Mouse (Mus musculus) lung, adult 2 months (tissue): ENCODE measurements at regions not wholly inside any gene's neighbourhood (a gene's known extent, or its start where the extent isn't known, plus 50 kb on each side); places are given as distances from the start of the nearest gene placed in this dataset.
A peak's percentile ranks its signal among the peaks of the same experiment; 100 is the strongest.

Experiments
- DNase-seq: peaks from one replicate; pipeline ENCODE4 v3.0.0; 2022
- H3K4me1 ChIP-seq: fragments of 200-500 bp; 2 replicates; pipeline ENCODE4 v1.6.1; 2011; ENCODE audit warnings: low read length; ENCODE audit not compliant: control insufficient read depth, insufficient read depth
- H3K4me3 ChIP-seq: fragments of 200-500 bp; replicated peaks from 2 replicates; pipeline ENCODE3; 2011; ENCODE audit warnings: low read depth, mild to moderate bottlenecking, control low read depth, low read length; ENCODE audit errors: extremely low read depth
- CTCF ChIP-seq: fragments of 200-500 bp; IDR thresholded peaks from 2 replicates; pipeline ENCODE4 v1.5.1; 2011; ENCODE audit warnings: mild to moderate bottlenecking, low read length, control low read depth; ENCODE audit not compliant: insufficient read depth
- POLR2A ChIP-seq: fragments of 200-500 bp; IDR thresholded peaks from 2 replicates; pipeline ENCODE4 v1.6.1; 2011; ENCODE audit warnings: low read depth, mild to moderate bottlenecking, control low read depth, low read length, borderline replicate concordance; ENCODE audit errors: extremely low read depth
- WGBS: fragments of 180-500 bp; shearing (Covaris S2); methylation state at CpG from one replicate; pipeline ENCODE4 v1.1.7; 2018; 5-methylcytosine and 5-hydroxymethylcytosine counted together

DNA sequence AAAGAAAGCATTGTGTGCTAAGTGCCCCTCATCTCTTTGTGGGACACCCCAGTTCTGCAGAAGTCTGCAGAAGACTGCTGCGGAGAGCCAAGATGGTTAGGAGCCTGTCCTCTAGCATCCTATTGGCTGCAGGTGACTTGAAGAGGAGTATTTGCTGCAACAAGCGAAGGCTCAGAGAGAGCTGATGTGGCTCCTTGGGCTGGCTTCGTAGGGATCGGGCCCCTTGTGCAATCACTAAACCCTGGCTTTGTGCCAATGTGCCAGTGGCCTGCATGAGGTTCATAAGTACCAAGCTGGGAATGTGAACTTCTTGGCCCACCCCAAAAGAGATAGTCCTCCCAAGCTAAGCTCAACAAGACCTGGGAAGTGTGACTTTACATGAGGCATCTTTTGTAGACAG is 174.9 kb downstream of the Zfp36l1 start:
- TF ChIP-seq CTCF = no peak
- 64% methylated on average over 4 of the region's 4 CpGs for WGBS
- peak; percentile 52 for DNase-seq
- Histone ChIP-seq H3K4me3 (no peak overlapping the region), H3K4me1 (peaks cover 9% of the 10 kb centered on the region)

DNA sequence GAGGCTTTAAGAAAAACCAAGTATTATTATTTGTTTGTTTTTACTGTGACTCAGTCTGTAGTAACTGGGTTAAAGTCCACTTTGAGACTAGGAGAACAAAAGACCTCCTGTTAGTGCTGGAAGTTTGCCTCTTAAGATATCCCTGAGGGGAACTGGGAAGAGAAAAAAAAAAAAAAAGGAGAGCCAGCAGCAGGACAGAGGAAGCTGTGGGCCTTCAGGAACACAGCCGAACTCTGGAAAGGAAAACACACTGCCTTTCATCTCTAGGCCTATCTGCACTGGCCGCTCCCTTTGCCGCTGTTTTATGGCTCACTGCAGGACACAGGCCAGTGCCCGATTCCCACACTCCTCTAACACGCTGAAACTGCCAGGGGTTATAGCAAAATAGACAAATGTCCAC is 176.1 kb downstream of the Zfp36l1 start:
- 27% methylated on average over 5 of the region's 5 CpGs for WGBS
- peaks cover 6% of the 10 kb centered on the region for H3K4me1 ChIP-seq
- no peak for TF ChIP-seq CTCF
- H3K4me3 ChIP-seq = no peak overlapping the region
- no peak for DNase-seq

DNA sequence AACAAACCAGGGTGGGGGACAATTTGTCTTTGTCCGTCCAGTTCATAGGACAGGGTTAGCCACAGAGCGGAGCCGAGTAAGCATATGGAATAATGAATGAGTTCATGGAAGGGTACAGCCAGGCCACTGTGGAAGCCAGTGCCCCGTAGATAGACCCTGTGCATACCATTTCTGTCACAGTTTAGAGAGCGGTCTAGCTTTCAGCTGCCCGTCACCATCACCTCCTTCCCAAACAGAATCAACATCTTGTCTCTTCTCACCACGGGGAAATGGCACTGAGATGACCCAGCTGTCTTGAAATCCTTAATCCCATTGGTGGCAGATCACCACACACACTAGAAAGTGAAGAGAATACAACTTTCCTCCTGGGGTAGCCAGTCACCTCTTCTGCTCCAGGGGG is 178.7 kb downstream of the Zfp36l1 start:
- TF ChIP-seq CTCF (no peak), POLR2A (no peak)

DNA sequence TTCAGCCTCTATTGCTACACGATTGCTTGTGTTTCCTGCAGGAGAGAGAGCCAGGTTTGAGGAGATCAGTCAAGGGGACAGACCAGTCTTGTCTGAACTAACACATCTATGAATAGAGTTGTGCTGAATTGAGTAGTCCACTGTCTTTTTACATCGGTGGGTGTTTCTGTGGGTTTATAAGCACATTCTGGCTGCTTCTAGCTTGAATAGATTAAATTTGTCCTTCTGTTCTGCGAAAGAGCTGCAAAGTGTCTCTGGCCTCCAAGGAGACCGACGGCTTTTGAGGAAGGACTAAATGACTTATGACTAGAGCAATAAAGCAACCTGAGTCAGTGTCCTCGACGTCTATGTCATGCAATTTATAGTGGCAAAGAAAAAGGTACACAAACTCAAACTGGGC is 179.9 kb downstream of the Zfp36l1 start:
- 71% methylated on average over 7 of the region's 7 CpGs for WGBS
- H3K4me3 ChIP-seq = no peak overlapping the region
- TF ChIP-seq CTCF = no peak
- TF ChIP-seq POLR2A = no peak
- no peak for DNase-seq
- H3K4me1 ChIP-seq = peaks cover 10% of the 10 kb centered on the region

More for the DNA sequence above, 178.7 kb downstream of the Zfp36l1 start:
- H3K4me3 ChIP-seq = no peak overlapping the region
- 72% methylated on average over 7 of the region's 7 CpGs for WGBS
- H3K4me1 ChIP-seq = peaks cover 6% of the 10 kb centered on the region
- no peak for DNase-seq

DNA sequence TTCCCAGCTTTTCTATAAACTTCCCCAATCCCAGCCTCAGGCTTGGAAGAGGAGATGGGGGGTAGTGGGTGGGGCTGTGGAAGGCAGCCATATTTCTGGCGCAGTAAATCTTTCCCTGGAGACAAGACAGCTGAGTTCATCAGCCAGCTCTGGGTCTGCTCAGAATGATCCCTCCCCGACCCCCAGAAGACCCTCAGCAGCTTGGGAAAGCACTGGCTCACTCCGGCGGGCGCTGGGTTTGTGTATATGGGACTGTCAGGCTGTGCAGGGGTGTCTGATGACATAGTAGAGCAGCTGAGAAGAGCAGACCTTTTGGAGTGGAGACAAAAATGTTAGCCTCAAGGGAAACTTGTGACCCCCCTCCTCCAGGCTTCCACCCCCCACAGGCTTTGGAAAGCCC is 181.4 kb downstream of the Zfp36l1 start:
- 58% methylated on average over 5 of the region's 5 CpGs for WGBS
- peaks cover 5% of the 10 kb centered on the region; the same call in 1 of the 2 replicates for H3K4me1 ChIP-seq
- DNase-seq = no peak
- H3K4me3 ChIP-seq = no peak overlapping the region
- no peak for TF ChIP-seq CTCF
- TF ChIP-seq POLR2A = no peak

DNA sequence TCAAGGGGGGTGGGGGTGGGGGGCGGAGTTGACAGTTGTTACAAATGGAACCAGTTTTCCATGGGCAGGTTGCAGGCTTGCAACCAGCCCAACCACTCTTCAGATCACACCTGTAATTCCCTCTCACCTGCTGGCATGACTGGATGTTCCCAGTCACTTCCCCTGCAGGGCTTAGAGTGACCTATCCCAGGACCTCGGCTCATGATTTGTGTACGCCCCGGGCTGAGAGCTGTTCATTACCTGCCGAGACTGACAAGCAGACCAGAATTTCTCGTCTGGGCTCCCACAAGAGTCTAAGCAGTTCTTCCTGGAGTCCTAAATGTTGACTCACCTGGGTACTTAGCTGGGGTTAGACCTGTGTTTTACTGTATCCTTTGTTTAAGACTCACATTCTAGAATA is 183.0 kb downstream of the Zfp36l1 start:
- DNase-seq = no peak
- Histone ChIP-seq H3K4me1 (peaks cover 17% of the 10 kb centered on the region), H3K4me3 (no peak overlapping the region)
- TF ChIP-seq CTCF (no peak), POLR2A (no peak)
- WGBS = 59% methylated on average over 6 of the region's 6 CpGs

DNA sequence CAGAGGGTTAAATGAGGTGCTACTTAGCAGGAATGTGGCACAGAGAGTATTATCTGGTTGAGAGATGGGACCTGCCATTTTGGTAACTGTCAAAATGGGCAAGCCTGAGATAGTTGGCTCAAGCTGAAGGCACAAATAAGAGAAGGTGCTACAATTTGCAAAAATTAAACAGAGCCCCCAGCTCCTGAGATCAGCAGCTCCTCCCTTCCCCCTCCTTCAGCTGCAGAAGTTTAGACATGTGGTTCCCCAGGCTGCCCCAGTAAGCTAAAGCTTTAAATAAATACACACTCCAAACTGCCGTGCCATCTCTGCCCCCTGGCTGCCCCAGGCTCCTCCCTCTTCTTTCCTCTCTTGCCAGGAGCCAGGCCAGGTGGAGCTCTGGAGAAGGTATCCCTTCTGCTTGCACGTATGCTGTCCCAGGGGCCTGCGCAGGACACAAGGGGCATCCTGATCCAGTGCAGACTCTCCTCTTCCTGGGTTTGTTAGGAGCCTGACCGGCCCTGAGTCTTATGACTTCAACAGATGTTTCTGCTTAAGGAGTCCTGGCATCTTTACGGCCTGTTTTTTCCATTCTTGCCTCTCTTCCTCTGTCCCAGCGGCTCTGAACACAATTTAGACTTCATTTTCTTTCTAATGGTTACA is 184.0 kb downstream of the Zfp36l1 start:
- 41% methylated on average over 6 of the region's 6 CpGs for WGBS
- DNase-seq = no peak
- Histone ChIP-seq H3K4me3 (no peak overlapping the region), H3K4me1 (peaks cover 17% of the 10 kb centered on the region)
- TF ChIP-seq POLR2A (no peak), CTCF (no peak)

DNA sequence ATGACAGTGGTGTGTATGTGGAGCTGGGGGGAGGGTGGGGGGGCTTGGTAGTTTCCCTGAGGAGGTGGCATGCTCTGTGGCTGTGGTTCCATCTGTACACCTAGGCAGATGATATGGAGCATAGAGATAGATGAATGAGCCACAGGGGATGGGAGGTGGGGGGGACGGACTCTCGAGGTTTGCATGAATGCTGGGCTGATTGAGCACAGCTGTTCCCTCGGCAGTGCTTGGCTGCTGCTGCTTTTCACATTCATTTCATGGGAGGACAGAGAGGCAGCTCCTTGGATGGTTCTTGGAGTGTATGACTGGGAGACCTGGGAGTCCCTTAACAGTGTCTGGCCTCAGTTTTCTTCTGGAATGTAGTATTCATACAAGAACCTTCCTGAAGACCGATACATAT is 184.5 kb downstream of the Zfp36l1 start:
- H3K4me3 ChIP-seq = no peak overlapping the region
- WGBS = 57% methylated on average over 4 of the region's 4 CpGs
- TF ChIP-seq CTCF = no peak
- peaks cover 17% of the 10 kb centered on the region for H3K4me1 ChIP-seq
- DNase-seq = no peak

DNA sequence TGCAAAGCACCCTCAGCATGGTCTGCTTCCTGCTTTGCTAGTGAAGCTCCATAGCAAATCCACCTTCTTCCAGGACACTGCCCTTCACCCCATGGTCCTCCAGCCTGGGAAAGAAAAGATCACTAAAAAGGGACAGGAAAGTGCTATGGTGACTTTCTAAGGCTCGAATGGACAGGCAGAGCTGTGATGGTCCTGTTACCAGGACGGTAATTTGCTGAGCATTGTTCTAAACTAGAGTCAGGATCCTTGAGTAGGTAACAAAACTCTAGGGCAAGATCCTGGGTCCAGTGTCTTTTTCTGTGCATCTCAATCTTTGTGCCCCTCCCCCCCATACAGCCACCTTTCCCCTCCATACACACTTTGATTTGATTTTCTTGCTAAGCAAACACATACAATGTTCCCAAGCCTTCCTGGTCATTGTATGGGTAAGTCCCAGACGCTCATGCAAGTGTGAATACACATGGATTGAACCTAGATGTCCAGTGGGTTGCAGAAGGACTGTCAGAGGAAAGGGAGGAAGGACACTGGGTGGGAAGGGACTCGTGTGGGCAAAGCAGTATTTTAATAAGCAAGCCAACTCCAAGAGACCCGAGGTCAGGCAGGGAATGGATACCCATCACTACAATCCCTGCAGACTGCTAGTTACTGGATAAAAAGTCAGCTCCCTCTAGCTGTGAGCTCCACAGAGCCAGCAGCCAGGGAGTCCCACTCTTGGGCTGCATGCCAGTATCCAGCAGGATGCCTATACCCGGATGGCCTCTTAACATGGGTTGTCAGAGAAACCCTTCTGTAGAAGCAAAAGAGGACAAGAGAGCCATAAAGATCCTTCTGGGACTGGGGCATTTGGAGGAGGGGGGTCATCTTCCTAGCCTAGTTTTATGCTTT is 186.9 kb downstream of the Zfp36l1 start:
- H3K4me1 ChIP-seq = peaks cover 17% of the 10 kb centered on the region
- H3K4me3 ChIP-seq = no peak overlapping the region
- DNase-seq = no peak
- TF ChIP-seq CTCF = no peak
- no peak for TF ChIP-seq POLR2A
- WGBS = 43% methylated on average over 6 of the region's 6 CpGs
